Mouse (Mus musculus) kidney, embryonic 16.5 days (tissue): ENCODE data around the gene Cdc37l1. TPM values are rescaled to one million over a fixed set of nuclear protein-coding genes. Genes with fewer than 3 reads are reported as not detected.

Source experiments
- ATAC-seq: fragments of 200-750 bp; cut with Nextera tagmentation; 2 replicates; pipeline ENCODE4 v1.8.0; 2017; ENCODE audit warnings: moderate TSS enrichment; ENCODE audit not compliant: low FRiP score, low TSS enrichment
- H3K27ac ChIP-seq: fragments of 300-500 bp; sonication (generic); 2 replicates; pipeline ENCODE4 v1.5.1; 2014; ENCODE audit warnings: low read length
- H3K27me3 ChIP-seq: fragments of 300-500 bp; sonication (generic); 2 replicates; pipeline ENCODE4 v1.6.1; 2014; ENCODE audit warnings: low read length, control low read depth, mixed read lengths; ENCODE audit not compliant: insufficient read depth
- H3K36me3 ChIP-seq: fragments of 300-500 bp; sonication (generic); 2 replicates; pipeline ENCODE4 v1.6.1; 2014; ENCODE audit warnings: low read length, control low read depth, mixed read lengths; ENCODE audit not compliant: insufficient read depth
- H3K4me1 ChIP-seq: fragments of 300-500 bp; sonication (generic); 2 replicates; pipeline ENCODE4 v1.6.1; 2014; ENCODE audit warnings: low read length, control low read depth, mixed read lengths; ENCODE audit not compliant: insufficient read depth
- H3K4me2 ChIP-seq: fragments of 300-500 bp; sonication (generic); replicated peaks from 2 replicates; pipeline ENCODE4 v1.6.1; 2014; ENCODE audit warnings: low read depth, low read length
- H3K4me3 ChIP-seq: fragments of 300-500 bp; sonication (generic); 2 replicates; pipeline ENCODE4 v1.5.1; 2014; ENCODE audit warnings: mild to moderate bottlenecking, low read length
- H3K9ac ChIP-seq: fragments of 300-500 bp; sonication (generic); replicated peaks from 2 replicates; pipeline ENCODE4 v1.6.1; 2014; ENCODE audit warnings: low read length
- H3K9me3 ChIP-seq: fragments of 300-500 bp; sonication (generic); 2 replicates; pipeline ENCODE4 v1.6.1; 2016; ENCODE audit warnings: low read length, control low read depth
- WGBS: fragments of 180-500 bp; shearing (Covaris S2); extraction: QIAGEN DNeasy Blood & Tissue Kit; methylation state at CpG from one replicate; pipeline ENCODE4 v1.1.7; 2014; 5-methylcytosine and 5-hydroxymethylcytosine counted together
- polyA plus RNA-seq: library from polyadenylated mRNA; unstranded; fragments of >200 nt; fragmentation: Nextera tagmentation; extraction: Ambion mirVana; gene quantifications from 2 replicates; pipeline ENCODE4 v1.2.1, GENCODE M21; 2015

Cdc37l1 gene
- polyA plus RNA-seq, 1 experiment from 2014 or later, result 35.7 TPM

DNA sequence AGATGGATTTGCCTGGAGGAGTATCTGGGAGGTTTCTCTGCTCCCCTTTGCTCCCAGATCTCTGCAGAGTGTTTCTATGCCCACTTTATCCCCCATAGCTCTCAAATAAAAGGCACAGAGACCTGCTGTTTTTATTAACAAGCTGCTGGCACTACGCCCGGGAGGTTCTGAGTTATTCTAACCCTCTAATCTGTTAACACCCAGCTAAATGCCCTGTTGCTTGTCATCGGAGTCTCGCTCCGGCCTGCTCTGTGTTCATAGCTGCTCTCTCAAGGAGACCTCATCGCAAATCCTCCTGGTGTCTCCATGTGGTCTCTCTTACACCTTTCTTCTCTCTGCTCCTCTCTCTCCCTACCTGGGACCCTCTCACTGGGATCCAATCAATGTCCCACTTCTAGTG lies 84.7 kb downstream of the Cdc37l1 start:
- WGBS, result 56% methylated on average over 6 of the region's 6 CpGs
- no peak overlapping the region for H3K27ac ChIP-seq
- no peak overlapping the region for H3K9ac ChIP-seq
- H3K4me3 ChIP-seq, result no peak overlapping the region
- H3K36me3 ChIP-seq, result no peaks in the 10 kb centered on the region
- no peak overlapping the region for H3K4me2 ChIP-seq
- H3K9me3 ChIP-seq, result no peaks in the 10 kb centered on the region
- no peak for ATAC-seq
- no peaks in the 10 kb centered on the region for H3K27me3 ChIP-seq
- 0 out of 2 replicates have a peak, but pooled peaks cover 3% of the 10 kb centered on the region for H3K4me1 ChIP-seq

Other genes with a start within 250 kb of the Cdc37l1 start
- 7.0 and 7.9 TPM in 2 replicates for gene Slc1a1, start 155.3 kb upstream of the Cdc37l1 start, polyA plus RNA-seq
- 9.8 and 10.3 TPM in 2 replicates for gene Plpp6, start 26.4 kb upstream of the Cdc37l1 start, polyA plus RNA-seq
- 3.4 and 4.2 TPM in 2 replicates for gene 4430402I18Rik, start 22.6 kb upstream of the Cdc37l1 start, polyA plus RNA-seq
- 105 and 106 TPM in 2 replicates for gene Ak3, start 57.6 kb downstream of the Cdc37l1 start, polyA plus RNA-seq
- 65.4 and 66.0 TPM in 2 replicates for gene Rcl1, start 111.0 kb downstream of the Cdc37l1 start, polyA plus RNA-seq